Mouse (Mus musculus) kidney, postnatal 4 days (tissue): ENCODE data around the gene Txndc11.

Source experiments
- DNase-seq, 2 experiments: peaks; one replicate each; pipeline ENCODE4 v3.0.0; 2021; ENCODE audit warnings: mixed read lengths in 2 of 2

The Txndc11 gene

DNA sequence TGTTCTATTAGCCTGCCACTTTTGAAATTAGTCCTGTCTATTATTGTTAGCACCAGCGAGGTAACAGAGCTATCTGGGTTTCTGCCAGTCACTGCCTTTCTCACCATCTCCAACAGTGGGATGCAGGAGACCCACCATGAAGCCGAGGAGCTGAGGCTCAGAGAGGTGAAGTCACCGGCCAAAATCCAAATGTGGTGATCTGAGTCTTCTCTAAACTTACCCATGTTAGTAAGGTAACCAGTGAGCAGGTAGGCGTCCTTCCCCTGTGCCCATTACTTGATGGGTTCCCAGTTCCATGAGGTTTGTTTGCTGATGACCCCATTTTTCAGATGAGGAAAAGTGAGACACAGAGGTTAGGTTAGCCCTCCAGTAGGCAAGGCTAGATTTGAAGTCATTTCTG lies 70.1 kb downstream of the Txndc11 start:
- DNase-seq = no peak

DNA sequence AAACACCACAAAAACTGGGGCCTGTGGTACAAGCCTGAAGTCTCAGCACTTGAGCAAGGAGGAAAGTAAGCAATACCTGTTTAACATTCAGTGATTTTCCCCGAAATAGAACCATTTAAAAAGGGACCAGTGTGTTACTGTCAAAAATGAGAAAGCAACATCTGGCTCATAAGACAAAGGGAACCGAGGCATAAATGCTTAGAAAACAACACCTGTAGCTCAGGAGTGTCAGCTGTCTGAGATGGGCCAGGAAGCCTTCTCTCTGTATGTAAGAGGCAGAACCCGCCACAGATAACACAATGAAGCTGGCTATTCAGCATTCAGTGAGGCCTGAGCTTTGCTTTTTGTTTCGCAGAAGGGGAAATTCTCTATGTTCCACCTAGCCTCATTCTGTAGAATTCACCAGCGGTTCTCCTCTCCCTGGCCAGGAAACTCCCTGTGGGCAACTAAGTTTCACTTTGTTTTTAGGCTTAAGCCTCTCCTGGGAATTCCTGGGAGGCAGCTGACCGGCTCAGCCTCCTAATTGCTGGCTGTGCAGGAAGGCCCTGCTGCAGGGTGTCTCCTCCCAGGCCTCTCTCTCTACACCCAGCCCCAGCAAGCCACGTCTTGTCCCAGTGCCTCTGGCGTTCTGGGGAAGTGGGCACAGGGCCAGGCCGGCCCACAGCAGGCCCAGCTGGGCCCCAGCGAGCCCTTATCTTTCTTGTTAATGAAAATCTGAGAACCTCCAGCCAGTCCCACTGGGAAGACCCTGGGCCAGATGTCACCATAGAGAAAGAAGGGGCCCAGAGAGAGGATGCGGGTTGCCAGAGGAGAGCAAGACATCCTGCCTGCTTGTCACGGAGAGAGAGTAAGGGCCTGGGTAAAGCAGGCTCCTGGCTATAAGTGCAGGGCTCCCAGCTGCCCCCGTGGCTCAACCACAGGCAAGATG lies 71.4 kb downstream of the Txndc11 start:
- DNase-seq = peak; percentile 87 to 92

DNA sequence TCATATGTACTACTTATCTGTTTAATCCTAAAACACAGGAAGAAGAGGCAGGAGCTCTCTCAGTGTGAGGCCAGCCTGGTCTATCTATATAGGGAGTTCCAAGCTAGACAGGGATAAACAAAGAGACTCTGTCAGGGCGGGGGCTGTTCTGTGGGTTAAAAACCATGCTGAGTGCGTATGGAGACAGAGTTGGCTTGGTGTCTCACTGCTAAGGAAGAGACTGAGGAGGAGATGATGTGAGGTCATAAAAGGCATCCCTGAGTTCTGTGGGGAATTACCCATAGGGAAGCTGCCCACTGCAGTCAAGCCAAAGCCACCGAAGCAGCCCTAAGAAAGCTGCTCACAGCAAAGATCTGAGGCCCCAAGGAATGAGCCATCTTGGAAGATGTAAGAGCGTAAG lies 73.8 kb downstream of the Txndc11 start, which contains the start of gene Snn:
Gene Snn (plus strand): TSS at position 301 of the 400 bp plus-strand sequence.
- DNase-seq = no peak

DNA sequence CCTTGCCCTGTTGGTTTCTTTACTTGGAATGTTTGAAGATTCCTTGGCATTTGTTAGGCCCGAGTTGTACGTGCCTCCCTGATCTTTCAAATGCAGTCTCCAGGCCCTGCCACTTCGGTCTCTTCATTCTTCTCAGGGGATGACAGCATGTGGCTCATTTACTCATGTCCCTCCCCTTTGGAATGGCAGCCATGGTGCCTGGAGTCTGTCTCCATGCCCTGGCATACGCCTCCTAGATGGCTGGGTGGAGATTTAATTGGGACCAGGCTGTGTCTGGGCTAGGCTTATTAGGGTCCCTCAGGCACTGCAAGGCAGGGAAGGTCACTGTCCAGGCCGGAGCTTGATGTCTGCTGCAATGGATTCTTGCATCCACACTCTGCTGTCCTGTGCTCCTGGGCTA lies 78.5 kb downstream of the Txndc11 start:
- no peak for DNase-seq

DNA sequence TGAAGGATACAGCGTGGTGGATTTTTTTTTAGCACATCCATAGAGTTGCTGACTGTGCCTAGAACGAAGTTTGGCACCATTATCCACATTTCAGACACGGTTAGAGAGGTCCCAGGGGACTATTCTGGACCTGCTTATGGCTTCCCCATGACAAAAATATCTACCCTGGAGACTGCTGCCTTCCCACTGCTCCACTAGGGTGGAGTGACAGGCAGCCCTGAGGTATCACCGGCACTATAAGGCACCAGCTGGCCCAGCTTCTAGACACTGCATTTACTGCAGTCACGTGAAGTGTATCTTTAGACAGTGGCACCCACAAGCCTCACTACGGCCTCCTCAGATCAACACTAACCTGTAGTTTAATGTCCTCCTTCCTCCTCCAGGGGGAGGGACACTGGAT lies 79.6 kb downstream of the Txndc11 start:
- DNase-seq = no peak

DNA sequence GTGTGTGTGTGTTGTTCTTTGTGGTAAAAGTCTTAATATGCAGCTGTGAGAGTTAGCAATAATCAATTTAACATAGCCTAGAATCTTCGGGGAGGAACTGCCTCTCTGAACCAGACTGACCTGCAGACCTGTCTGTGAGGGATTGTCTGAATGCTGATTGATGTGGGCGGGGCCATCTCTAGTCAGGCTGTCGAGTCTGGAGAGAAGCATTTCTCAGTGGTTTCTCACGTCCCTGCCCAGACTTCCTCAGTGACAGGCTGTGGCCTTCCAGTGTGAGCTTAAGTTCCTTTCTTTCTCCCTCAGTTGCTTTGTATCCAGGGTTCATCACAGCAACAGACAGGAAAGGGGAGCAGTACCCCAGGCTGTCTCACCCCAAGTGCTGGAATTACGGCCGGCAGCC lies 80.0 kb downstream of the Txndc11 start:
- DNase-seq = no peak

DNA sequence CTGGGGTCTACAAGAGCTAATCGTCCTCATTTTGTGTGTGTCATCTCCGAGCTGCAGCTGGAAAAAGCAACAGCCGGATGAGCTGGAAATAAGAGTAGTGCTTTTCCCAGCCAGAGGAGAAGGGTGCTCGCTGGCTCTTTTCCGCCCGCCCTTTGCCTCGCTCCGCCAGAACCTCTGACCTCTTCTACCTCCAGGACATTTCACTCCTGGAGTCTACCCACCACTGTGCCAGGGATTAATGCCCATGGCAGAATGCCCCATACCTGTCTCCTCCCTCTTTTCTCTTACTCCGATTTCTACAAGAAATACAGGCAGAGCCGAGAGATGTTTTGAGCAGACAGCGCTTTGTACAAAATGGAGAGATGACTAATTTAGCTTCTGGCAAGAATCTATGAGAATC lies 83.3 kb downstream of the Txndc11 start:
- no peak for DNase-seq

DNA sequence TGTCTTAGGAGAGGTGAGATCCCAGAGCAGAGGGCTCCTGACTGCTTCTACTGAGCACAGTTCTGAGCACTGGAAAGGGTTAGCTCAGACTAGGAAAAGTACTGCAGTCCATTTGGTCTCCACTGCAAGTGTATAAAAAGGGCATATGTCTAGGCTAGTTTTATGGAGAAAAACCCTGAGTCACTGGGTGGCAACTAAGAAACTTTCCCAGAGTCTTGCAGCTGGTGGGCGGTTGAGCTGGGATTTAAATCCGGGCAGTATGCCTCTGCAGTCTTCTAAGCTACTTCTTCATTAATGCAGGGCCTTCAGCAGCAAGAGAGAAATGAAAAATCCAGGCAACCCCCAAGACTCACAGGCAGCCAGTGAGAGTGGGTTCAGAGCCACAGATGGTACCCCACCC lies 84.2 kb downstream of the Txndc11 start:
- no peak for DNase-seq

DNA sequence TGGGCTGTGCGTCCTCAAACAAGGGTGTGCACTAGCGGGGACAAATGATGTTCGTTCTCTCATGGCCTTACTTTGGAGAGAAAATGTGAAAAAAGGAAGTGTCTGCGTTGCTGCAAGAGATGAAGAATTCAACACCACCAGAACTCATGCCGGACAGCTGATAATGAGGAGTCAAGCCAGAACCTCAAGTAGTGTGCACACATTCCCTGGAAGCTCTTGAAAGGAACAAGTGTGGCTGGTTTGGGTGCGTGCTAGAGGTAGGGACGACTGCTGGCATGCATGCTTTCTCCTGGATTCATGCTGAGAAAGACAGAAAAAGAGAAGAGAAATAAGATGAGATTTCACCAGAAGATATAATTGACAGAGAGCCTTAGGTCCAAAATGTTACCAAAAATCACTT lies 87.3 kb downstream of the Txndc11 start:
- DNase-seq = no peak

DNA sequence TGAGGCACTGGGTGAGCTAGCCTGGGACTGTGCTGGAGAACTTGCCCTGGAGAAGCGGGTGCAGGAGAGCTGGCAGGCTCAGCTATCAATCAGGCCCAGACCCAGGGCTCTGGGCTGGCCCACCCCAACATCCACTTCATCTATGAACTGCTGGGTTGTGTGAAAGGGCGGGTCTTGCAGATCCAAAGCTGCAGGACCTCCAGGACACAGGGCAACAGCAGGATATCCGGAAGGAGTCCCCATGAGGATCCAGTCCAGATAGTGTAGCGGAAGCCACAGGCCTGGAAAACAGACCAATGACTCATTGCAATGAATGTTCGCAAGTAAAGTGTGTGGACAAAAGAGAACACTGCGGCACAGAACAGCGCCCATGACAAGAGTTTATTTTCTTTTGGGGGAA lies 88.0 kb downstream of the Txndc11 start:
- DNase-seq = no peak

DNA sequence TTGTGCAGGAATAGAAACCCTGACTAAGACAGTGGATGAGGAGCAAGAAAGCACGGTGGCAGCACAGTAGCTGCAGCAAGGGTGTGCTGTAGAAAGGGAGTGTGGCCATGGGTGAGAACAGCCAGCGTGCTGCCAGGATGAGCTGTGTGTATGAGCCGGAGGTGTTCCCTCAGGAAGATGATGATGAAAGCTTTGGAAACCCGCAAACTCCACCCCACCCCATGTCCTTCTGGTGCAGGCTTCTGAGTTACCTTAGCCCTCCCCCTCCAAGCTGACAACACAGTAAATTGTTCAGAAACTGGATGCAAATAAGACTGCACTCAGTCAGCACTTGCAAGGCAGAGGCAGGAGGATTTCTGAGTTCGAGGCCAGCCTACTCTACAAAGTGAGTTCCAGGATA lies 91.2 kb downstream of the Txndc11 start:
- no peak for DNase-seq

DNA sequence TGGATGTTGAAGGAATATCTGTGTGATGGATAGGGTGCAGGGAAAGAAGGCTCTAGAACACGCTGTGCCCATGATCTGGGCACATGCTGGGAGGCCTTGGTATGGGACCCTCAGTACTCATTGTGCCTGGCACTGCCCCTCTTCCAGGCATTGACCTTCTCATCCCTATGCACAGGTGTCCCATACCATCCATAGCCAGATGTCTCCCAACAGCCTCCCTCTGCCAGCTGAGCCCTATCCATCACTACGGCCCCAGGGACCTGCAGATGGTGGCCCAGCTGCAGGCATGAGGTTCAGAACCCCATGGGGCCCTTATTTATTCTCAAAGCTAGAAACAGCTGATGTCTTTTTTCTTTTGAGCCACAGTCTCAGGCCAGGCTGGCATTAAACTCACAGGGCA lies 93.8 kb downstream of the Txndc11 start:
- no peak for DNase-seq

DNA sequence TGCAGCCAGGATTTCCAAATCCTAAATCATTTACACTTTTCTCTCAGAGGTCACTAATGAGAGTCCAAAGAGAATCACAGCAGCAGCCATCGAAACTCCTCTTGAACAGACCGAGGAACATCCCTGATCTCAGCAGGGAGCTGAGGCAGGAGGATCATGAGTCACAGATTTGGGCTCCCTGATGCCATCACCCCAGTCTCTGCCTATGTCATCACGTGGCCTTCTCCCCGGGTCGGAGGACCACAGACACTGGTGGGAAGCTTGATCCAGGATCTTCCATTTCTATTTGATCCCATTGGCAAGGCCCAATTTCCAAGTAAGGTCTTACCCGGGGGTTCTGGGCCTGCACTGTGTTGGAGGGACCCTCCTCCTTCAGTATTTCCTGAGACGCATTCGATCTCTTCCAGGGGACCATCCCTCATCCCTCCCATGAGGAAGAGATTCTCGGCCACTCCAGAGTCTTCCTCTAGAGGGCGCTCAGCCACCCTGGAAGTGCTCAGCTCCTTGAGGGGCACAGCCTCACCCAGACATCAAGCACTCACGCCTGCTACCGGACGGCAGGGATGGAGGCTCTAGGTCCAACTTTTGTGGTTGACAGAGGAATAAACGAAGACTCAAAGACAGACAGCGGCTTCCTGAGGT lies 98.5 kb downstream of the Txndc11 start:
- peak; percentile 86 to 88 for DNase-seq

DNA sequence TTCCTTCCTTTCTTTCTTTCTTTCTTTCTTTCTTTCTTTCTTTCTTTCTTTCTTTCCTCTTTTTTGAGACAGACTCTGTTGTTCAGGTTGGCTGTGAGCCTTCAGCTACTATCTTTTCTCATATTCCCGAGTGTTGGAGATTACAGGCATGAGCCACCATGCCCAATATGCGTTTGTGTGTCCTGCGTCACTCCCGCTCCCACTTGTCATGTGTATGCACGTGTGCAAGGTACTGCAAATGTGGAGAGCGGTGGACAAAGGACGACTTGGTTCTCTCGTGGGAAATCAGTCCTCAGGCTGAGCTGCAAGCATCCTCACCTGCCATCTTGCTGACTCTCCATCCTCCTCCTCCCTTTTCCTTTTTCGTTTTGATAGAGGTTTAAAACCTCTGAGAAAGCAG lies 99.2 kb downstream of the Txndc11 start:
- no peak for DNase-seq

DNA sequence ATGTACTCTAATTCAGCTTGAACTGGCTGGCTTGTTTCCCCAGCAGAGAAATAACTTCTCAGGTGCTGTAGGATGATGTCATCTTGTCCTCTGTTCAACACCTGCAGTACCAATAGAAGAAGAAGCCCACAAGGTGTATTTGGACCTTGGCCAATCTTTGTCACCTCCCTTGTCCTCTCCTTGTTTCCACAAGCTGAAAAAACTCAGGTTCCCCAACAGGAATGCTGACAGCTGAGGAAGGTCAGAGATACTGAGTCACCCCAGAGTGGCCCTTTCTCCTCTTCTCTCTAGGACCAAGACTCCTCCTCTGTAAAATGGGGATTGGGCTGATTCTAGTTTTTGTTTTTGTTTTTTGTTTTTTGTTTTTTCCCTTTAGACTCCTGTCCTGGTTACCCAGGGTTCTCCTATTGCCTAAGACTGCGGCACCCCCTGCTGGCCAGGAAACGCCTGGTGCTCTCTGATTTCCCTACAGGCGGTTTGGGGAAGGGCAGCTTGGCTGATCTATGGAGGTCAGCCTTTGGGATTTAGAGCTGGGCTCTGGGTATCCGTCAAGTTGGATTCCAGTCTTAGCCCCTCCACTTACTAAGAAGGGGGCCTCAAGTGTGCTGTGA lies 100.2 kb downstream of the Txndc11 start:
- peak; percentile 94 for DNase-seq

DNA sequence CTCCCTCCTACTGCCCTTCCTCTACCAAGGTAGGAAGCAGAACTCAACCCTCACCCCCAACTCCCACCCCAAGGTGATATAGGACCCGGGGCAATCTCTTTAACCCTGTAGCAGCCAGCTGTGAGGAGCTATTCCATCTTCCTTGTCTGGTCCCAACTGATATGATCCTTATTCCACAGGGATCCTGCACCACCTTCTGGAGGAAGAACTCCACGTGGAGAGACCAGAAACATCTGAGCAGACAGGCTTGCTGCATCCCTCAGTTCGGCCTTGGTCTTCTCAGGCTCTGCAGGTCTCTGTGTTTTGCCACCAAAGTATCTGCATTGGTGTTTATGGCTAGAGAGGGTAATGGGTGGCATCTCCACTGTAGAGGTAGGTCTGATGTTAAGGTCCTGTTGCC lies 103.1 kb downstream of the Txndc11 start:
- no peak for DNase-seq

DNA sequence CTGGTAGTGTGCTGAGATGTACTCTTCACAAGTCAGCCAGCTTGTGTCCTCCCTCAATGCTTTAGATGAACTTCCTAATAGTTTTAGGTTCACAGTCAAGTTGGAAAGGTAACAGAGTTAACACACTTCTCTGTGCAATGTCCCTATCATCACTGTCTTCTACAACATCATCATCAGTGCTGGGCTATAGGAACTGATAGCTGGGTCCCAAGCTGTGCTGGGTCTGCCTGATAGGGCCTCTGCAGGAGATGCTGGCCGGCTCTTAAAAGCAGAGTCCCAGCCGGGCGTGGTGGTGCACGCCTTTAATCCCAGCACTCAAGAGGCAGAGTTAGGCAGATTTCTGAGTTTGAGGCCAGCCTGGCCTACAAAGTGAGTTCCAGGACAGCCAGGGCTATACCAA lies 103.6 kb downstream of the Txndc11 start:
- no peak for DNase-seq

DNA sequence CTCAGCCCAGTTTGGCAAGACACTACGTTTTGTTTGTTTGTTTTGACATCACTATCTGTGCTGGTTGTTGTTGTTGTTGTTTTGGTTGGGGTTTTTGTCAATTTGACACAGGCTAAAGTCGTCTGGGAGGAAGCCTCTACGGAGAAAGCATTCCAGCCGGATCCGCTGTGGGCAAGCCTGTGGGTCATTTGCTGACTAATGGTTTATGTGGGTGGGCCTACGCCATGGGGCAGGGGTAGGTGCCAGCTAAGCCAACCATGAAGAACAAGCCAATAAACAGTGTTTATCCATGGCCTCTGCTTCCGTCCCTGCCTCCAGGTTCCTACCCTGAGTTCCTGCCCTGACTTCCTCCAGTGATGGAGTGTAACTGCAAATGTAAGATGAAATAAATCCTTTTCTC lies 106.2 kb downstream of the Txndc11 start:
- DNase-seq = no peak
